Mouse (Mus musculus) midbrain, embryonic 16.5 days (tissue): ENCODE measurements around the gene C130050O18Rik. TPM values are rescaled to one million over a fixed set of nuclear protein-coding genes. Genes with fewer than 3 reads are reported as not detected.
"Not testable (repeated sequence)": the region's sequence is repeated elsewhere in the genome, so short reads cannot be mapped to it uniquely, and the experiment has no call there.

Experiments
- ATAC-seq: fragments of 200-750 bp; cut with Nextera tagmentation; 2 replicates; pipeline ENCODE4 v1.8.0; 2017; ENCODE audit warnings: moderate TSS enrichment
- H3K27ac ChIP-seq: fragments of 300-500 bp; sonication (generic); 2 replicates; pipeline ENCODE4 v1.5.1; 2014; ENCODE audit warnings: mild to moderate bottlenecking, low read length, mixed read lengths
- H3K27me3 ChIP-seq: fragments of 300-500 bp; sonication (generic); 2 replicates; pipeline ENCODE4 v1.6.1; 2014; ENCODE audit warnings: low read depth, low read length, mixed read lengths; ENCODE audit not compliant: control insufficient read depth, insufficient read depth
- H3K36me3 ChIP-seq: fragments of 300-500 bp; sonication (generic); 2 replicates; pipeline ENCODE4 v1.6.1; 2014; ENCODE audit warnings: mild to moderate bottlenecking, low read length, moderate library complexity, mixed read lengths; ENCODE audit not compliant: control insufficient read depth, insufficient read depth
- H3K4me1 ChIP-seq: fragments of 300-500 bp; sonication (generic); 2 replicates; pipeline ENCODE4 v1.6.1; 2014; ENCODE audit warnings: mild to moderate bottlenecking, low read length, mixed read lengths; ENCODE audit not compliant: control insufficient read depth, insufficient read depth
- H3K4me2 ChIP-seq: fragments of 300-500 bp; sonication (generic); 2 replicates; pipeline ENCODE4 v1.6.1; 2014; ENCODE audit warnings: mild to moderate bottlenecking, low read length, mixed read lengths
- H3K4me3 ChIP-seq: fragments of 300-500 bp; sonication (generic); 2 replicates; pipeline ENCODE4 v1.5.1; 2014; ENCODE audit warnings: low read depth, mild to moderate bottlenecking, low read length, moderate library complexity, mixed read lengths
- H3K9ac ChIP-seq: fragments of 300-500 bp; sonication (generic); 2 replicates; pipeline ENCODE4 v1.6.1; 2014; ENCODE audit warnings: low read depth, low read length, mixed read lengths
- H3K9me3 ChIP-seq: fragments of 300-500 bp; sonication (generic); replicated peaks from 2 replicates; pipeline ENCODE4 v1.6.1; 2014; ENCODE audit warnings: mild to moderate bottlenecking, low read length, mixed read lengths; ENCODE audit not compliant: control insufficient read depth, poor library complexity, severe bottlenecking
- WGBS: fragments of 180-500 bp; shearing (Covaris S2); extraction: QIAGEN DNeasy Blood & Tissue Kit; methylation state at CpG from one replicate; pipeline ENCODE4 v1.1.7; 2014; 5-methylcytosine and 5-hydroxymethylcytosine counted together
- polyA plus RNA-seq: library from polyadenylated mRNA; unstranded; fragments of >200 nt; fragmentation: Nextera tagmentation; extraction: Ambion mirVana; gene quantifications from 2 replicates; pipeline ENCODE4 v1.2.1, GENCODE M21; 2015

The C130050O18Rik gene
- polyA plus RNA-seq, 1 experiment from 2014 or later, result 0.39 TPM

DNA sequence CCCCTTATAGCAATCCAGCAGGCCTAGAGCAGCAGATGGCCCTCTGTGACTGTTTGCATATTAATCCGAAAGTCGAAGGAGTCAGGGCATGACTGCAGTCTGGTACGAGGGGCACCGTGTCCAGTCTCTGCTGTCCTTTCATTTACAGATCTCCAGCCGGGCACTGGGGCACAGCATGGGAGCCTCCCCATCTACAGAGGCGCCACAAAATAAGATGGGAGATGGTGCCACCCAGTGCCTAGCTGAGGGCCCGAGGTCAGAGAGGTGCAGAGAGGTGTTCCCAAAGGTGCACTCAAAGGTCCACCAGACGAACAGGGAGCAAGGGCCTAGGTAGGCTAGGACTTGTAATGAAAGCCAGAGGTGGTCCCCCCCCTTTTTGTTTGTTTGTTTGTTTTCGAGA lies 21.8 kb upstream of the C130050O18Rik start:
- H3K4me3 ChIP-seq, result no peak overlapping the region
- no peak overlapping the region for H3K4me2 ChIP-seq
- H3K9me3 ChIP-seq, result no peaks in the 10 kb centered on the region
- no peak for ATAC-seq
- H3K27ac ChIP-seq, result no peak overlapping the region
- WGBS, result 80% methylated on average over 9 of the region's 9 CpGs
- H3K4me1 ChIP-seq, result peaks cover 10% of the 10 kb centered on the region; the same call in 1 of the 2 replicates
- no peak overlapping the region for H3K9ac ChIP-seq
- no peaks in the 10 kb centered on the region for H3K36me3 ChIP-seq
- H3K27me3 ChIP-seq, result no peaks in the 10 kb centered on the region

DNA sequence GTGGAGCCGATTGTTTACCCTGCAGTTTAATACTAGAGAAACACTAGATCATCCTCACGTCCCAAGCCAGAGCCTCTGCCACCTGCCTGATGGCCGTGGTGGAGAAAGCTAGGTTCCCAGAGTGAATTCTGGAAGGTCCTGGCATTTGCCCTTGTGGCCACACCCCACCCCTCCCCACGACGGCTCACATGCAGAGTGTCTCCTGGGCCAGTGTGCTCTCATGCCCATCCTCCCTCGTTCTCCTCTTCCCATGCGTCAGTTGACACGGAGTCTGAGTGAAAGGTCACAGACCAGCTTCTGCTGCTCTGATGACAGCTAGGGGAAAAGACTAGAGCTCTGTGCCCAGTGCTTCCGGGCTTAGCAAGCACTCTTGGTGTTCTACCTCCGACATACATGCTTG lies 20.5 kb upstream of the C130050O18Rik start:
- H3K9me3 ChIP-seq, result no peaks in the 10 kb centered on the region
- H3K4me1 ChIP-seq, result peaks cover 13% of the 10 kb centered on the region; the same call in 1 of the 2 replicates
- ATAC-seq, result no peak
- no peaks in the 10 kb centered on the region for H3K36me3 ChIP-seq
- no peak overlapping the region for H3K4me3 ChIP-seq
- no peak overlapping the region for H3K27ac ChIP-seq
- WGBS, result 70% methylated on average over 10 of the region's 10 CpGs
- H3K9ac ChIP-seq, result 0 out of 2 replicates have a peak overlapping the region, but pooled peaks have one; percentile 10
- no peaks in the 10 kb centered on the region for H3K27me3 ChIP-seq
- no peak overlapping the region for H3K4me2 ChIP-seq

DNA sequence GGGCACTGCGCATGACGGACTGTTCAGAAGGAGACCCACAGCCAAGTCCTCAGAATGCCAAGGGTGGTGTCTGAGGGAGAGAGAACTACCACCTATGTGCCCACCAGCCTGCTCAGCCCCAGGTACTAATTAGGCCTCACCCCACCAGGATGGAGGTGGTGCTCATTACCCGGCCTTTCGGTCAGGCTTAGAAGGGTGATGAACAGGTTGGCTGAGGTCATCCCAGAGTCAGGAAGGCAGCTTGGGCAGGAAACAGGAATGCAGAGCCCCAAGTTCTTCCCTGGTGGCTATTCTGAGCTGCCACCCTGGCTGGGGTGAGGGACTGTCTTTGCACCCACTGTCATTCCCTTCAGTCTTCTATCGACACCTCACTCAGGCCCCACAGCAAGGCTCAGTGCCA lies 19.0 kb upstream of the C130050O18Rik start:
- no peak overlapping the region for H3K4me3 ChIP-seq
- peaks cover 9% of the 10 kb centered on the region; the same call in 1 of the 2 replicates for H3K4me1 ChIP-seq
- ATAC-seq, result no peak
- H3K27me3 ChIP-seq, result no peaks in the 10 kb centered on the region
- H3K9me3 ChIP-seq, result no peaks in the 10 kb centered on the region
- H3K9ac ChIP-seq, result no peak overlapping the region
- WGBS, result 96% methylated on average over 5 of the region's 5 CpGs
- no peaks in the 10 kb centered on the region for H3K36me3 ChIP-seq
- H3K27ac ChIP-seq, result no peak overlapping the region
- H3K4me2 ChIP-seq, result no peak overlapping the region

DNA sequence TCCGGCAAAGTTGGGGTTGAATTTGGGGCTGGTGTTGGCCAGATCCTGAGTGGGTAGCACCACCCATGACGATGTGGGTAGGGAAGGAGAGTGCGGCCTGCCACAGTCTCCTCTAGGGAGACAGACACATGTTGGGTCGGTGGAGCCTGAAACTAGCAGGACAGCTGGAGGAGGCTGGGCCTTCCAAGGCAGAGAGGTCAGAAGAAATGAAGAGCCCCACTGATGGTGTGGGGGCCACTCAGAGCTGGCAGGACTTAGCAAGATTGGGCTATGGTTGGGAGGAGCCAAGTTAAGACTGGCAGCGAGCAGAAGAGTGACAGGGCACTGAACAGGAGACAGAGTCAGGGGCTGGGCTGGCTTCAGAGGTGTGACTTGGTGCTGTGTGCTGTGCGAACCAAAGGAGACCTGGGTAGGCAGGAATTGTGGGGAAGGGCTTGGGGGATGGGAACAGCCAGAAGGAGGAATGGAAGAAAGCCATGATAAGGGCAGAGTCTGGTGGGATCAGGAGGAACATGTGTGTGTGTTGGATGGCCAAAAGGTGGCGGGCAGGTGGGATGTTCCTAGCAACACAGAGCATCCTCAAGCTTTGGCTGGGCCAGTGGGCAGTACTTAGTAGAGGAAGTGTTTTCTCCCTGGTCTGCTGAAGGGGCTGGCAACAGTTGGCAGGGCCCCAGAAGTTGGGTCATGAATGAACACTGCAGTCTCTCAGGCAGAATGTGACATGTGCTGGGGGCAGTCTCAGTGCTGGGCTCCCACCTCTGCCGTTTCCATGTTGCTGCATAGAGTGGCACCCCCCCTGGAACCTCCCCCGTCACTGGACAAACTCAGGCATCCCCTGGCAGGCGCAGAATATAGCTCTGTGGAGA lies 17.5 kb upstream of the C130050O18Rik start:
- Histone ChIP-seq H3K27me3 (no peaks in the 10 kb centered on the region), H3K36me3 (no peaks in the 10 kb centered on the region), H3K9ac (no peak overlapping the region), H3K27ac (peak overlapping the region; percentile 18; the same call in 1 of the 2 replicates), H3K4me1 (peaks cover 4% of the 10 kb centered on the region; the same call in 1 of the 2 replicates), H3K4me3 (no peak overlapping the region), H3K4me2 (no peak overlapping the region), H3K9me3 (no peaks in the 10 kb centered on the region)
- WGBS, result 84% methylated on average over 10 of the region's 10 CpGs
- 0 out of 2 replicates have a peak, but pooled peaks have one; percentile 19 for ATAC-seq

DNA sequence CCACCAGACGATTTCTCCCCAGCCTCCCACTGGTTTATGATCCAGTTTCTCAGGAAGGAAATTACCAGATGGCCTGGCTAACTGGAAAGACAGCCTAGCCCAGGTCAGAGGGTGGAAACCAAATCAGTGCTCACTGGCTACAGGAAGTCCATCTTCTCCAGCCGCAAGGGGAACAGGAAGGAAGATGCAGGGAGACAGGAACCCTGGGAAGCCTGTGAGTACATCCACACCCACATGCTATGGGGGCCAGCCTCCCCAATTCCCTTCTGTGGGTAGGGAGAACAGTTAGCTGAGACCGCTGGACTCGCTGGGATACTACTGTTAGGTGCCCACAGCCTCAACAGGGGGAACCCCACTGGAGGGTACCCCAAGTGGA lies 16.9 kb upstream of the C130050O18Rik start:
- Histone ChIP-seq H3K27me3 (no peaks in the 10 kb centered on the region), H3K9me3 (no peaks in the 10 kb centered on the region), H3K4me3 (no peak overlapping the region), H3K4me1 (peaks cover 4% of the 10 kb centered on the region; the same call in 1 of the 2 replicates), H3K9ac (no peak overlapping the region), H3K4me2 (no peak overlapping the region), H3K36me3 (no peaks in the 10 kb centered on the region), H3K27ac (peak overlapping the region; percentile 58; the same call in 1 of the 2 replicates)
- ATAC-seq, result no peak
- 76% methylated on average over 4 of the region's 4 CpGs for WGBS

DNA sequence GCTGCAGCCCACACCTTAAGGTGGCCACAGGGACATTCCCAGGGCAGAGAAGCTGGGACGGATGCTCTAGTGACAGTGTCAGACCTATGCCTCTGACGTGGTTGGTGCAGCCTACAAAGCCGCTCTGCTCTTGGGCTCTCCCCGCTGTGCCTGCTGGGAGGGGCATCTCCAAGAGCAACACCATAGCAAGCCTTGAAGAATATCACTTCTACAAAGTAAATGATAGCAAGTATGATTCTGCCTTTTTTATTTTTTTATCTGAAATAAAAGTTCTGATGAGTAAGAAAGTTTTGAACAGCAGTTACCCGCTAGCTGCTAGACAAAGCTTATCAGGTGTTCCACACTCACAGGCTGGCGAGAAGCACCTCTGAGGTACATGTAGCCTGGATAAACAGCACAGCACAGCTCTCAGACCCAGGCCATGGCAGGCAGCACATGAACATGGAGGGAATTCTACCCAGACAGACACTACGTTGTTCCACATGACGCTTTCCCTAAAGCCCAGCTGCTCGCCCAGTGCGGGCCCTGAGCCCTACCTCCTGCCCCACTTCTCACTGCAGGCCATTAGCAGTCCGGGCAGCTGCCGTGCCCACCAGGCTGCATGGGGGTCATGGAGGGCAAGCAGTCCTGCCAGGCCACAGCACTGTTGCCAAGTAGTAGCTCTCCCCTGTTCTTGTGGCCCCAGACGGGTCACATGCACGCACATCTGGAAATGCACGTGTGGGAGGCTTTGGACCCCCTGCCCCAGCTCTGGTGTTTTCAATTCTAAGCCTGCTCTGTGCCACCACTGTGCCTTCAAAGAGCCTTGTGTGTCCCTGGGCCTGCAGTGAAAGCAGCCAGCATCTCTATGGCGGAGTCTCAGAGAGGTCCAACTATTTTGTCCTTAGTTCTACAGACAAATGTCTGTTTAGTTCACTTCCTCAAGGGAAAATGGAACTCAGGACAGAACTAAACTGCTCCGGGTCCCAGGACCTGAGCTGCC lies 16.1 kb upstream of the C130050O18Rik start:
- H3K4me2 ChIP-seq, result no peak overlapping the region
- H3K27ac ChIP-seq, result peak overlapping the region; percentile 59
- ATAC-seq, result 0 out of 2 replicates have a peak, but pooled peaks have one; percentile 27
- H3K36me3 ChIP-seq, result no peaks in the 10 kb centered on the region
- no peak overlapping the region for H3K9ac ChIP-seq
- WGBS, result 75% methylated on average over 17 of the region's 17 CpGs
- no peak overlapping the region for H3K4me3 ChIP-seq
- H3K9me3 ChIP-seq, result no peaks in the 10 kb centered on the region
- peaks cover 4% of the 10 kb centered on the region; the same call in 1 of the 2 replicates for H3K4me1 ChIP-seq
- H3K27me3 ChIP-seq, result no peaks in the 10 kb centered on the region

DNA sequence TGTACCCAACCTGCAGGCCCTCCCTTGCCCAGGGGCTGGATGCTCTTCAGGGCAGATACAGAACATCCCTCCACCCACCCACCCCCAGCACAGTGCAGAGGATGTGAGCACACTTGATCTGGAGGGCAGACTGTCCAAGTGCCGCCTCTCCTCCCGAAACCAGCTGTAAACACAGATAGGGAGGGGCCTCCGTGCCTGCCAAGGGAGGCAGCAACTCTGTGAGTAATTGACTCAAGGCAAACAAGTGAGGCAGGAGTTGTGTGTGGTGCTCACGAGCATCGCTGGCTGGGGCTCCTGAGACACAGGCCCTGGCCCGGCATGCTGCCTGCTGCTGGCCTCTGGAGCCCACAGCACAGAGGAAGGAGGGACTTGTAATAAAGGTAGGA lies 15.4 kb upstream of the C130050O18Rik start:
- Histone ChIP-seq H3K4me1 (peaks cover 4% of the 10 kb centered on the region; the same call in 1 of the 2 replicates), H3K27ac (peak overlapping the region; percentile 59), H3K27me3 (no peaks in the 10 kb centered on the region), H3K36me3 (no peaks in the 10 kb centered on the region), H3K9me3 (no peaks in the 10 kb centered on the region), H3K9ac (no peak overlapping the region), H3K4me3 (no peak overlapping the region), H3K4me2 (no peak overlapping the region)
- 55% methylated on average over 6 of the region's 6 CpGs for WGBS
- peak; percentile 43 for ATAC-seq

DNA sequence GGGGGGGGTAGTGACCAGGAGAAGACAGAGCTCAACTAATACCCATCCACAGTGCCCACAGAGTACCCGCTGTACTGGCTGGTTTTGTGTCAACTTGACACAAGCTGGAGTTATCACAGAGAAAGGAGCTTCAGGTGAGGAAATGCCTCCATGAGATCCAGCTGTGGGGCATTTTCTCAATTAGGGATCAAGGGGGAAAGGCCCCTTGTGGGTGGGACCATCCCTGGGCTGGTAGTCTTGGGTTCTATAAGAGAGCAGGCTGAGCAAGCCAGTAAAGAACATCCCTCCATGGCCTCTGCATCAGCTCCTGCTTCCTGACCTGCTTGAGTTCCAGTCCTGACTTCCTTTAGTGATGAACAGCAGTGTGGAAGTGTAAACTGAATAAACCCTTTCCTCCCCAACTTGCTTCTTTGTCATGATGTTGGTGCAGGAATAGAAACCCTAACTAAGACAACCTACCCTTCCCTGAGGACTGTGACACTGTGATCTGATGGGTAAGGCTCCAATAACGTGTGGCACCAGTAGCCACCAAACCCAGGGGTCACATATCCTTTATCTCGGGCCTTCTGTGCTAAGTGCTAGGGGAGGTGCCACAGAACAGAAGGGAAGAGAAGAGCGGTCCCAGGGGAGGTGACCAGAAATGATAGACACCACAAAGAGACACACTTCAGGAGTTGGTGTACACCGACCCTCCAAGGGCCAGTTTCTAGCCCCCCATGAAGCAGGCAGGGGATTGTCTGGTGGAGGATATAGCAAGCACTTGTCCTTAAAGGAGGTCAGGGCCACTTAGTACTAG lies 14.6 kb upstream of the C130050O18Rik start:
- H3K27ac ChIP-seq, H3K4me3 ChIP-seq, H3K36me3 ChIP-seq, H3K27me3 ChIP-seq, H3K9me3 ChIP-seq, ATAC-seq, H3K4me2 ChIP-seq, H3K4me1 ChIP-seq, H3K9ac ChIP-seq: not testable (repeated sequence)
- 84% methylated on average over 5 of the region's 5 CpGs for WGBS
